Mouse (Mus musculus): Measurements from ENCODE around the gene Kif3b. TPM values are rescaled to one million over a fixed set of nuclear protein-coding genes. Genes with fewer than 3 reads are reported as not detected.

Kif3b gene
- total RNA-seq, 1 experiment: 8.6 TPM

DNA sequence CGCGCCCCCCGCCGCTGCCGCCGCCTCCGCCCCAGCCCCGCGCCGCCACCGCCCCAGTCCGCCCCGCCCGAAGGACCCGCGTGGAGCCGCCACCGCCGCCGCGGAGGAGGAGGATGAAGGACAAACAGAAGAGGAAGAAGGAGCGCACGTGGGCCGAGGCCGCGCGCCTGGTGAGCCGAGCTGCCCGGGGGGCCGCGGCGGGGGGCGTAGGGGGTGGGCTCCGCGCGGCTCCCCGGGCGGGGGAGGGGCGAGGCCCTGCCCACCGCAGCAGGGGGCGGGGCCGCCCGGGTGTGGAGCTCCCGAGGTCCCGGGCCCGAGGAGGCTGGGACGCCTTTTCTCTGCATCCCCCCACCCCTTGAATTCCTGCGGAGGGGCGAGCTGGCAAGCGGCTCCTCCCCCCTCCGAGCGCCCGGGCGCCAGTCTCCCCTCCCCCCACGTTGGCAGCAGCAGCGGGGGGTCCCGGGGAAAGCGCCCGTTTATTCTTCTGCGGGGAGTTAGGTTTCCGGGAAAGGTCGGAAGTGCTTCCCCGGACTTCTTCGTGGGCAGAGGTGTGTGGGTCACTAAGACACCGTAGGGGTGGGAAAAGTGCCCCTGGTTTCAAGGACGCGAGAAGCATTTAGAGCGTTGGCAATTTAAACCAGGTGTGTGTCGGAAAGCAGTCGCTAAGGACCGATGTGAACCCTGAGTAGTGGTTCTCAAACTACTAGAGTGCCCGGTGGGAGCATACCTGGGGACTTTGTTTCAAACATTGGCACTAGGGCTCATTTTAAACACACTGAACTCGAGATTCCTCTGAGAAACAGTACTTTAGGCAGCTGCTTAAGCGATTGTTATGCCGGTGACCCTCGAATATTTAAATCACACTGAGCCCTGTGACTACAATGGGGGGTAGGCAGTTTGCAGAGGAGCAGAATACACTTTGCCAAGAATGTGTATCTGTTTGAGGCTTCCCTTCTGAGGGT lies 55.3 kb downstream of the Kif3b start:
- Histone ChIP-seq H3K36me3 (ENCODE audit: control insufficient read depth, insufficient read depth, low read length, poor library complexity, severe bottlenecking) (0 out of 2 replicates have a peak, but pooled peaks cover 2% of the 10 kb centered on the region), H3K9ac (ENCODE audit: insufficient read depth, low read depth, low read length, poor library complexity, severe bottlenecking) (peak overlapping the region; percentile 100), H3K4me3 (ENCODE audit: insufficient read depth in 1 of 2, low read depth in 1 of 2, low read length in 2 of 2, poor library complexity in 1 of 2, severe bottlenecking in 1 of 2) (peak overlapping the region; percentile 82 to 99), H3K4me1 (ENCODE audit: control insufficient read depth in 2 of 2, insufficient read depth in 2 of 2, low read length in 2 of 2, poor library complexity in 1 of 2) (peaks cover 5 to 11% of the 10 kb centered on the region in 2 experiments; a peak in 3 of 4 replicates), H3K27ac (ENCODE audit: insufficient read depth, low read depth, low read length, poor library complexity, severe bottlenecking) (peak overlapping the region; percentile 99), H3K9me3 (ENCODE audit: control insufficient read depth, insufficient read depth, low read depth, low read length) (no peaks in the 10 kb centered on the region)
- in situ Hi-C loops (cut with MboI; ENCODE audit: low sequenced_read_pairs in 2 of 2, unreplicated experiment in 2 of 2): no loop called here
- peak; percentile 77 for DNase-seq (ENCODE audit: low read depth, low spot score)
- peak; percentile 69; the same call in 1 of the 2 replicates for TF ChIP-seq ZNF384 (IDR thresholded peaks at IDR 0.05; ENCODE audit: low read depth, low read length)
- no peak; the same call in 1 of the 2 replicates for TF ChIP-seq HCFC1 (IDR thresholded peaks at IDR 0.05; ENCODE audit: borderline replicate concordance, insufficient read depth, low read length)
- TF ChIP-seq MAFK (IDR thresholded peaks at IDR 0.05; ENCODE audit: insufficient read depth, low read depth, low read length): no peak
- 0 out of 2 replicates have a peak, but pooled peaks have one; percentile 16 for TF ChIP-seq CHD2 (IDR thresholded peaks at IDR 0.05; ENCODE audit: low read depth, low read length)
- no peak for TF ChIP-seq ZC3H11A (IDR thresholded peaks at IDR 0.05; ENCODE audit: borderline replicate concordance, low read depth, low read length)

GRCm38 (mm10) chr2:153347183-153347781 lies 56.1 kb downstream of the Kif3b start:
- H3K9me3 ChIP-seq (ENCODE audit: control insufficient read depth, insufficient read depth, low read depth, low read length): no peaks in the 10 kb centered on the region
- peak overlapping the region; percentile 99; the same call in 1 of the 2 replicates for H3K27ac ChIP-seq (ENCODE audit: insufficient read depth, low read depth, low read length, poor library complexity, severe bottlenecking)
- H3K36me3 ChIP-seq (ENCODE audit: control insufficient read depth, insufficient read depth, low read length, poor library complexity, severe bottlenecking): peaks cover 2% of the 10 kb centered on the region; the same call in 1 of the 2 replicates
- H3K9ac ChIP-seq (ENCODE audit: insufficient read depth, low read depth, low read length, poor library complexity, severe bottlenecking): peak overlapping the region; percentile 34; the same call in 1 of the 2 replicates
- peaks cover 7 to 11% of the 10 kb centered on the region in 2 experiments; a peak in 3 of 4 replicates for H3K4me1 ChIP-seq (ENCODE audit: control insufficient read depth in 2 of 2, insufficient read depth in 2 of 2, low read length in 2 of 2, poor library complexity in 1 of 2)
- TF ChIP-seq HCFC1 (IDR thresholded peaks at IDR 0.05; ENCODE audit: borderline replicate concordance, insufficient read depth, low read length) (no peak), ZNF384 (IDR thresholded peaks at IDR 0.05; ENCODE audit: low read depth, low read length) (peak; percentile 5; the same call in 1 of the 2 replicates)
- in situ Hi-C loops (cut with MboI; ENCODE audit: low sequenced_read_pairs in 2 of 2, unreplicated experiment in 2 of 2): no loop called here
- DNase-seq (ENCODE audit: low read depth, low spot score): no peak
- peak overlapping the region; percentile 82 to 99 for H3K4me3 ChIP-seq (ENCODE audit: insufficient read depth in 1 of 2, low read depth in 1 of 2, low read length in 2 of 2, poor library complexity in 1 of 2, severe bottlenecking in 1 of 2)

DNA sequence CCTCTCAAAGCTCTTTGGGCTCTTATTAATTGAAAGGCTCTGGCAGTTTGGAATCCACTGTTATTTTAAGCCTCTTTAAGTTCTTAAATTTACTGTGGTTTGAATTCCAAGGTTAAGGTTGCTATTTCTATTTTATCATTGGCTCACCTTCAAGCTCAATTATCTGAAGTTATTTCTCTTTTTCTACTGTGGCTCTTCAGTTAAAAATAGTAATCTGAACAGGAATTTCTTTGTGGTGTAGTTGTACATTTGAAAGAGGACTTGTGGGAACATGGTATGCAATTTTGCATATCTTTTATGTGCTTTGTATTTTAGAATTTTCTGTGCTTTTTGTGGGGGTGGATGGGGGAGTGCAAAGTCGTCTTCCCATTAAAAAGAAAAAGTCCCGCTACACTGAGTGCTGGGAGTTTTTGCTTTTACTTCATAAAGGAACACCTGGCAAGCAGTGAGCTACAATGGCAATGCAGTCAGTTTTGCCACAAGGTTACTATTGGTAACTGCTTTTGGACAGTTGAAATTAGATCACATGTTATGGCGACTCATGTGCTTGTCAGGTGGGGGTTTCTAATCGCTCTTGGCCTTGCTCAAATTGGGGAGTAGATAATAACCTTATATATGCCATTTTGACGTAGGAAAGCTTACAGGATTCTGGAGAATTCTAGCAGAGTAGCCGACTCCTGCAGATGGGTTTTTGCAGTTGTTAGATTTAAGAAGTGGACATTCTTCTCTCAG lies 57.1 kb downstream of the Kif3b start:
- H3K4me1 ChIP-seq (ENCODE audit: control insufficient read depth in 2 of 2, insufficient read depth in 2 of 2, low read length in 2 of 2, poor library complexity in 1 of 2): peaks cover 7 to 11% of the 10 kb centered on the region in 2 experiments; a peak in 3 of 4 replicates
- H3K9me3 ChIP-seq (ENCODE audit: control insufficient read depth, insufficient read depth, low read depth, low read length): no peaks in the 10 kb centered on the region
- no peak overlapping the region for H3K27ac ChIP-seq (ENCODE audit: insufficient read depth, low read depth, low read length, poor library complexity, severe bottlenecking)
- no peak for DNase-seq (ENCODE audit: low read depth, low spot score)
- no peak overlapping the region; the same call in 1 of the 2 replicates for H3K9ac ChIP-seq (ENCODE audit: insufficient read depth, low read depth, low read length, poor library complexity, severe bottlenecking)
- in situ Hi-C loops (cut with MboI; ENCODE audit: low sequenced_read_pairs in 2 of 2, unreplicated experiment in 2 of 2): no loop called here
- TF ChIP-seq ZC3H11A (IDR thresholded peaks at IDR 0.05; ENCODE audit: borderline replicate concordance, low read depth, low read length) (no peak), HCFC1 (IDR thresholded peaks at IDR 0.05; ENCODE audit: borderline replicate concordance, insufficient read depth, low read length) (no peak), ZNF384 (IDR thresholded peaks at IDR 0.05; ENCODE audit: low read depth, low read length) (no peak), CHD2 (IDR thresholded peaks at IDR 0.05; ENCODE audit: low read depth, low read length) (no peak), MAFK (IDR thresholded peaks at IDR 0.05; ENCODE audit: insufficient read depth, low read depth, low read length) (no peak)
- H3K4me3 ChIP-seq (ENCODE audit: insufficient read depth in 1 of 2, low read depth in 1 of 2, low read length in 2 of 2, poor library complexity in 1 of 2, severe bottlenecking in 1 of 2): peak overlapping the region; percentile 25 to 82
- H3K36me3 ChIP-seq (ENCODE audit: control insufficient read depth, insufficient read depth, low read length, poor library complexity, severe bottlenecking): peaks cover 4% of the 10 kb centered on the region; the same call in 1 of the 2 replicates

GRCm38 (mm10) chr2:153350552-153351181 lies 59.5 kb downstream of the Kif3b start:
- DNase-seq (ENCODE audit: low read depth, low spot score): no peak
- Histone ChIP-seq H3K4me1 (ENCODE audit: control insufficient read depth in 2 of 2, insufficient read depth in 2 of 2, low read length in 2 of 2, poor library complexity in 1 of 2) (peaks cover 7 to 11% of the 10 kb centered on the region in 2 experiments; a peak in 3 of 4 replicates), H3K9me3 (ENCODE audit: control insufficient read depth, insufficient read depth, low read depth, low read length) (no peaks in the 10 kb centered on the region), H3K4me3 (ENCODE audit: insufficient read depth in 1 of 2, low read depth in 1 of 2, low read length in 2 of 2, poor library complexity in 1 of 2, severe bottlenecking in 1 of 2) (no peak overlapping the region), H3K9ac (ENCODE audit: insufficient read depth, low read depth, low read length, poor library complexity, severe bottlenecking) (no peak overlapping the region), H3K36me3 (ENCODE audit: control insufficient read depth, insufficient read depth, low read length, poor library complexity, severe bottlenecking) (peaks cover 4% of the 10 kb centered on the region; the same call in 1 of the 2 replicates), H3K27ac (ENCODE audit: insufficient read depth, low read depth, low read length, poor library complexity, severe bottlenecking) (no peak overlapping the region)
- in situ Hi-C loops (cut with MboI; ENCODE audit: low sequenced_read_pairs in 2 of 2, unreplicated experiment in 2 of 2): no loop called here
- TF ChIP-seq HCFC1 (IDR thresholded peaks at IDR 0.05; ENCODE audit: borderline replicate concordance, insufficient read depth, low read length) (no peak), ZNF384 (IDR thresholded peaks at IDR 0.05; ENCODE audit: low read depth, low read length) (no peak), CHD2 (IDR thresholded peaks at IDR 0.05; ENCODE audit: low read depth, low read length) (no peak), ZC3H11A (IDR thresholded peaks at IDR 0.05; ENCODE audit: borderline replicate concordance, low read depth, low read length) (no peak), MAFK (IDR thresholded peaks at IDR 0.05; ENCODE audit: insufficient read depth, low read depth, low read length) (no peak)

Measured in ES-E14 (cell line).